Mouse (Mus musculus) layer of hippocampus, adult 18-20 months (tissue): ENCODE measurements around the gene Kcnmb2. TPM values are rescaled to one million over a fixed set of nuclear protein-coding genes. Genes with fewer than 3 reads are reported as not detected.
A peak's percentile ranks its signal among the peaks of the same experiment; 100 is the strongest.

Experiments used
- DNase-seq, 2 experiments: peaks; one replicate each; pipeline ENCODE4 v3.0.0; 2022; ENCODE audit warnings: low spot score in 2 of 2
- total RNA-seq, 2 experiments: library from RNA; stranded (reverse); gene quantifications; 2 replicates each; pipeline ENCODE4 v1.2.3; 2021

Kcnmb2 gene
- total RNA-seq, 2 experiments from 2014 or later: 5.9 to 7.9 TPM

DNA sequence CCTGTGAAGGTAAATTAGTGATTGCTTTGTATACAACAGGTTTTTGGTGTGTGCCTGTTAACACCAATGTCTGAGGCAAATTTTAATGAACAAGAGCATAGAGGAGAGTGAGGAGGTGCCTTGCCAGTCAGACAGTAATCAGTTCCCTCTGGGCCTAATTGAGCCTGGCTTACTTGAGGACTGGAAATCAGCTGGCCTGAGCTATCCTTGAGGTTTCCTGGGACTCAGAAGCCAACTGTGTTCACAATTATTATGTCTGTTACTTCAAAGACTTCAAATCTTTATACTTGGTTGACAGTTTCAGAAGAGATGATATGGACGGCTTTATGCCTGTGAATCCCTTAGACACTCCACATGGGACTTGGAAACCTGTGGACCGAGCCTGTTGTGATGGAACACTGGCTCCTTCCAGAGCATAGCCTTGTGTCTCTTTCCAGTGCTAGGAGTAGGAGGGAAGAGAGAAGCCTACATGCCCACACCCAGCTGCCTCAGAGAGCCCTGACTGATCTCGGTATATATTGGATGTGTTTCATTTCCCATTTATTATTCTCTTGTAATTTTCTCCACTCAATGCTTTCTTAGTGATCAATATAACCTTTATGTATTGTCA, 230.2 kb downstream of the Kcnmb2 start:
- DNase-seq: no peak

DNA sequence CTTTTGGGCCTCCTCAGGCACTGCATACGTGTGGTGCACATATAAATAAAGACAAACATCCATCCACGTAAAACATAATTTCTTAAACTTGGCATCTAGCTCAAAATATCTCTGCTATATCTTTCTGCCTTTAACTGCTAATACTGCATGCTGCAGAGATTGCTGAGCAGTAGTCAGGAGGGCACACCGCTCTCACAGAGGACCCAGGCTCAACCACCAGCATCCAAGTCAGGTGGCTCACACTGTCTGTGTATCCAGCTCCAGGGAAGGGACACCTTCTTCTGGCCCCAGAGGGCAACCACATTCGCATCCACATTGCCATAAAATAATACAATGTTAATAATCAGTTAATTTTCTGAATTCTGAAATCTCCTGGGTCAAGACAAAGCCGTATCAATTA, 241.9 kb downstream of the Kcnmb2 start:
- no peak for DNase-seq

DNA sequence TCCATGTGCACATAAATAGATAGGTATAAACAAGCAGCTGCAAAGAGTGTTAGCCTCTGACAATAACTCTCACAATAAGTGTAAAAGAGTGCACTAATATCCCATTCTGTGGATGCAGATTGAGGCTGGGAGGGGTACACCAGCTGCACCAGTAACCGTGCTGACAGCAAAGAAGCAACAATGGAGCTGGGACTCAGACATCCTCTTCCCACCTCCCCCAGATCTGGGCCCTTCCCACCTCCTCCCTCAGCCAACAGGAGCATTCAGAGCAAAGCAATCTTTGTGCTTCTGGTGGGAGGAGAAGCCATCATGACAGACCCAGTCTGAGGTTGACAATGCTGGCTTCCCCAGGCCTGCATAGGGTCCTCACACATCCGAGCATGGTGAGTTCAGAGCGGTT, 242.3 kb downstream of the Kcnmb2 start:
- no peak for DNase-seq

- peak; percentile 3 to 12 for DNase-seq
Measured at GRCm38 (mm10) chr3:32147739-32148138, 245.4 kb downstream of the Kcnmb2 start.

GRCm38 (mm10) chr3:32149851-32150570, 247.7 kb downstream of the Kcnmb2 start:
- DNase-seq: no peak

DNA sequence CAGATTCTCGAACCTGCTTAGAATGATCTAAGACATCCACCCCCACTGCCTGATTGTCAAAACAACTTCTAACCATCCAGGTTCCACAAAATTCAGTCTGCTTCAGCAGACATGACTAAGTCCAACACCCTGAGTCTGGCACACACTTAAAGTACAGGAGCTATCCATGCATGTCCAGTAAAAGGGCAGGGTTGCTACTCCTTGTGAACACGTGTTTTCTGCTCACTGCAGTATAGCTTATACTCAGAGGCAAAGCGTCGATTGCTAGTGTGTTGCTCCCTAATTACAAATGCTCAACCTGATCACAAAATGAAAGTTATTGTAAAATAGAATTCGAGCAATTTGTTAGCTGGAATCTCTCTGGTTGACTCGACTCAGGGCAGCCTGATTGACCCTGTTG, 278.2 kb downstream of the Kcnmb2 start:
- no peak for DNase-seq

DNA sequence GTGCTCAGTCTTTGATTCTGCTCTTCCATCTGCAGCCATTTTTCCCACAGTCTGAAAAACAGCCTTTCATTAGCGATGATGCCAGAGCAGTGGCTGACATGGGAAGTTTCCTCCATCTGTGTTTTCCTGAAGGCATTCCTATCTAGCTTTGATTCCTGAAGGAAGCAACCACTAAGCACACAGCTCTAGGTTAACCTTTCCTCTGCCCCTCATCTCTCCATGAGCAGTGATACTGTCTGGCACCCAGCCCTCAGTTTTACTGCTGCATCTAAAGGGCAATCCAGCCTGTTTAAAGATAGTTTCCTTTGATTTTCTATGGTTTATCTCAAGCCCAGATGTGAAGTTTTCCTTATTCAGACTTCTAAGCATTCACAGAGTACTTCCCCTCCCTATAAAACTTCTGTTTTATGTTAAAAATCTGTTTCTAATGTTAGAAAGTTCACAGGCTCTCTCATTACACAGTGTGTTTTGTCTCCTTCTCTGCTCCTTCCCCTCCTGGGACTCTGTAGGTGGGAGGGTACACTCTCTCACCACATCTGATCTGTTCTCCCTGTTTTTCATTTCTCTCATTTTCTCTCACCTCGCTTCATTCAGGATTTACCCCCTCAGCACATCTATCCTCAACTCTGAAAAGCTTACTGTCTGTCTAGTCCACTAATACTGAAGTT, 283.7 kb downstream of the Kcnmb2 start:
- DNase-seq: no peak

DNA sequence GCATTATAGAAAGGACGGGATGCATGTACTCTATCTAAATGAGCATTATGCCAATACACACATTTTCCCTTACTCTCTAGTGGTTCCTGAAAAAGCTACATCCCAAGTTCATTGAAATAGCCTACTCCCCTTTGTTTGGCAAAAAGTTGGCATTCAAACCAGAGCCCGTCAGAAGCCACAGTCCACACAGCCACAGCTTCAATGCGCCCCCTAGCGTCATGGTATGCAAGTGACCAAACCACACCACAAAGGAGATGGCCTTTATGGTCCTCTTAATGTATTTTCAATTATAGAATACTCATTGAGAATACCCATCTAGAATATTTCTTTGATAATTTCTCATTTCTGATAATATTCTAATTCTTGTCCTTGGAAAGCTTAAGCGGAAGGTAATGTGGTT, 286.2 kb downstream of the Kcnmb2 start:
- DNase-seq: peak; percentile 27 to 68

DNA sequence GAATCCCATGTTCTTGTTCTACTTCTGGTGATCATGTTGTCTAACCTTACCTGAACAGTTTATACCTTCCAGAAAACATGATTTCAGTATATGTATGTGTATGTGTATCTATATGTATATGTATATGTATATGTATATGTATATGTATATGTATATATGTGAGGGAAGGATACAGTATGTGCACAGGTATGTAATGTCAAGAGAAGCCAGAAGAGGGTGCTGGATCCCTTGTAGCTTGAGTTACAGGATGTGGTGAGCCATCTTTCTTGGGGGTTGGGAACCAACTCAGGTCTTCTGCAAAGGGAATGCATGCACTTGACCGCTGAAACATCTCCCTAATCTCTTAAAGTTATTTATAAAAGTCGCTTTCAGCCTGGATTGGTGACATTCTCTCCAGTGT, 286.6 kb downstream of the Kcnmb2 start:
- no peak for DNase-seq

DNA sequence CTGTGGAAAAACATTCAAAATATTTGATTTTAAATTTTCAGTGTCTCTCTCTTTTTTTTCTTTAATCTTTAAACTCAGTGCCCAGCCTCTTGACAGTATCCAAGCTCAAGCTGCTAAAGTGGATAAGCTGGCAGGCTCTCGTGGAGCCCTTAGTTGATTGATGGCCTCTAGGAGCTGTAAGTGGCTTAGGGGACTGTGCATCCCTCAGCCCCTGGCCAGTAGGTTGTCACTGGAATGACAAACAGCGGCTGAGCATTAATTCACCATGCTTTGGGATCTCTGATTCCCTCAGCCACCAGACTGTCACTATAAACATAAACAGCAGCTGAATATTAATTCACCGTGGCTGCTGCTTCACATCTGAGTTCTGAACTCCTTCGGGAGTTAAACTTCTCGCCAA, 287.6 kb downstream of the Kcnmb2 start:
- no peak for DNase-seq

GRCm38 (mm10) chr3:32194014-32194413, 291.7 kb downstream of the Kcnmb2 start:
- DNase-seq: no peak

DNA sequence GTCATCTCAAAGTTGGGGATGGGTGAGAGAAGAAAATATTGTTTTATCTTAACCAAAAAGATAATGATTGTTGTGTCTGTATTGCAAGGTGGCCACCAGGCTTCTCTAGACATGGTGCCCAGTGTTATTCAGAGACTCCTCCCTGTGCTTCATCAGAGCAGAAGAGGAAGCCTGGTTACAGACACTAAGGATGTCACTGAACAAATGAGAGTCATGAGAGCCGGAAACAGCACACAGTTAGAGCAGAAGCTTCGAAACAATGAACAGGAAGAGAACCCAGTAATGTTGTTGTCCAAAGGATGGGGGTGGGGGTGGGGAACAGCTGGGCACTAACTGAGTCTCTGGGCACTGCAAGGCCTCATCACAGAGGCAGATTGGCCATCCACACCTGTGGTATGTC, 324.4 kb downstream of the Kcnmb2 start:
- DNase-seq: no peak

- DNase-seq: peak; percentile 42 to 65
Measured at GRCm38 (mm10) chr3:32236766-32237165, 334.5 kb downstream of the Kcnmb2 start.
